Comparison of ENCODE assay signal across 27 mouse cellular contexts in the genomic region with DNA sequence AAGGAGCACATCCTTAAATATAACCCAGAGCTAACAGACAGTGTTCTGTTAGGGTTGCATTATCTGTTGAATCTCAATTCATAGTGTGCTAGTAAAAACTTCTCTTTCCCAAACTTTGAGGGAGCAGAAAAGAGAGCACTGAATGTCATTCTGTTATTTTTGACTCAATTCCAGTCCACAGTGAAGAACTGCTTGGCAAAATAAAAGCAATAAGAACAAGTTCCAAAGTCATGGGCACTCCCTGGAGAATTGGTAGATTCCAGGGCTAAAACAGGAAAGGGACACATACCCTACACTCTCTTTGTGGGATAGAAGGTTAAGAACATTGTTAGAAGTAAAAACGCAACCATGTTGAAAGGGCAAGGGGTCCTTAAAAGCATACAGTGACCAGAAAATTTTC.
DNase-seq lines count a peak whose midpoint lies in the region; ATAC-seq and TF ChIP-seq lines count a peak whose summit lies in the region.
"Had no signal": no experiment of that assay in that cellular context is flagged by ENCODE, and none has a peak within 500 bp of the region (broad histone marks: within the 10 kb centered on the region; RNA-seq: fewer than 3 reads in every experiment).

No protein-coding gene starts in this region.

- 77% methylated on average over 1 of the region's 1 CpGs for WGBS in heart, embryonic 15.5 days
- WGBS in heart, embryonic 11.5 days (ENCODE audit: insufficient replicate concordance): 92% methylated on average over 1 of the region's 1 CpGs
- 75% methylated on average over 1 of the region's 1 CpGs for WGBS in liver, embryonic 12.5 days (ENCODE audit: insufficient replicate concordance)

- ATAC-seq in heart, embryonic 15.5 days (replicated peaks; ENCODE audit: insufficient number of reproducible peaks, insufficient read depth, low FRiP score, low read depth): no peak
- no peak for ATAC-seq in heart, embryonic 11.5 days (replicated peaks; ENCODE audit: insufficient number of reproducible peaks, low FRiP score, low TSS enrichment)
- ATAC-seq in liver, embryonic 12.5 days: no peak

- no peak for DNase-seq in gastrocnemius, adult 2 months
- DNase-seq in gastrocnemius, adult 8-10 months (ENCODE audit: low spot score in 2 of 2): no peak
- peak; percentile 54 for DNase-seq in 3134 (ENCODE audit: extremely low read depth, insufficient read length, low spot score)
- peak; percentile 21 for DNase-seq in fibroblast of lung, adult 2 months (ENCODE audit: low read depth)
- no peak for DNase-seq in neural tube, embryonic 10.5 days (ENCODE audit: extremely low spot score, low spot score)
- DNase-seq: adrenal gland, postnatal 14 days; B cell, adult 2 months; cerebellum, adult 2 months; cerebellum, postnatal 25 days; gastrocnemius, postnatal 14 days; kidney, adult 9 months; kidney, postnatal 14 days; liver, postnatal 0 days; lung, postnatal 10 days; right cerebral cortex, postnatal 4 days; thymus, postnatal 14 days had no signal

- no peak overlapping the region for H3K9ac ChIP-seq in heart, embryonic 15.5 days
- no peak overlapping the region for H3K9ac ChIP-seq in heart, embryonic 11.5 days (ENCODE audit: low read depth, low read length)
- no peak overlapping the region for H3K9ac ChIP-seq in liver, embryonic 12.5 days
- H3K9ac ChIP-seq: embryonic facial prominence, embryonic 12.5 days; forebrain, embryonic 13.5 days; heart, embryonic 13.5 days; hindbrain, embryonic 13.5 days; liver, postnatal 0 days; midbrain, embryonic 12.5 days had no signal

- H3K27ac ChIP-seq in gastrocnemius, adult 2 months: peak overlapping the region; percentile 54
- H3K27ac ChIP-seq in heart, embryonic 15.5 days: peak overlapping the region; percentile 23; the same call in 1 of the 2 replicates
- H3K27ac ChIP-seq in heart, embryonic 11.5 days (ENCODE audit: low read depth, low read length): no peak overlapping the region
- H3K27ac ChIP-seq in liver, embryonic 12.5 days: no peak overlapping the region
- H3K27ac ChIP-seq: embryonic facial prominence, embryonic 12.5 days; forebrain, embryonic 13.5 days; heart, embryonic 13.5 days; hindbrain, embryonic 13.5 days; midbrain, embryonic 12.5 days had no signal

- intact Hi-C loops in gastrocnemius, adult 2 months (cut with DNase I): no loop called here

- no peaks in the 10 kb centered on the region for H3K9me3 ChIP-seq in heart, embryonic 15.5 days (replicated peaks)
- H3K9me3 ChIP-seq in heart, embryonic 11.5 days (replicated peaks; ENCODE audit: control insufficient read depth, low read length): no peaks in the 10 kb centered on the region
- no peaks in the 10 kb centered on the region for H3K9me3 ChIP-seq in liver, embryonic 12.5 days (replicated peaks)
- H3K9me3 ChIP-seq: embryonic facial prominence, embryonic 12.5 days; forebrain, embryonic 13.5 days; G1E; heart, embryonic 13.5 days; hindbrain, embryonic 13.5 days; midbrain, embryonic 12.5 days had no signal

- H3K4me3 ChIP-seq in gastrocnemius, adult 2 months: no peak overlapping the region
- H3K4me3 ChIP-seq in heart, embryonic 15.5 days: no peak overlapping the region
- no peak overlapping the region for H3K4me3 ChIP-seq in heart, embryonic 11.5 days (ENCODE audit: low read depth, low read length)
- no peak overlapping the region for H3K4me3 ChIP-seq in liver, embryonic 12.5 days
- H3K4me3 ChIP-seq: embryonic facial prominence, embryonic 12.5 days; erythroblast, embryonic 14.5 days; forebrain, embryonic 13.5 days; heart, embryonic 13.5 days; hindbrain, embryonic 13.5 days; midbrain, embryonic 12.5 days had no signal

- H3K36me3 ChIP-seq in heart, embryonic 15.5 days: no peaks in the 10 kb centered on the region
- H3K36me3 ChIP-seq in heart, embryonic 11.5 days (ENCODE audit: control insufficient read depth, insufficient read depth, low read length): no peaks in the 10 kb centered on the region
- no peaks in the 10 kb centered on the region for H3K36me3 ChIP-seq in liver, embryonic 12.5 days
- H3K36me3 ChIP-seq: embryonic facial prominence, embryonic 12.5 days; G1E; heart, embryonic 13.5 days; hindbrain, embryonic 13.5 days; midbrain, embryonic 12.5 days had no signal

- TF ChIP-seq CTCF in gastrocnemius, adult 2 months (IDR thresholded peaks at IDR 0.05): no peak

- no peak overlapping the region for H3K4me2 ChIP-seq in heart, embryonic 15.5 days
- no peak overlapping the region for H3K4me2 ChIP-seq in heart, embryonic 11.5 days
- no peak overlapping the region for H3K4me2 ChIP-seq in liver, embryonic 12.5 days
- H3K4me2 ChIP-seq: embryonic facial prominence, embryonic 12.5 days; forebrain, embryonic 13.5 days; heart, embryonic 13.5 days; hindbrain, embryonic 13.5 days; midbrain, embryonic 12.5 days had no signal

- no peaks in the 10 kb centered on the region for H3K27me3 ChIP-seq in heart, embryonic 15.5 days
- H3K27me3 ChIP-seq in heart, embryonic 11.5 days (ENCODE audit: control insufficient read depth, insufficient read depth, low read length): no peaks in the 10 kb centered on the region
- H3K27me3 ChIP-seq in liver, embryonic 12.5 days (replicated peaks): no peaks in the 10 kb centered on the region
- H3K27me3 ChIP-seq: CH12.LX; embryonic facial prominence, embryonic 12.5 days; forebrain, embryonic 13.5 days; heart, embryonic 13.5 days; hindbrain, embryonic 13.5 days; midbrain, embryonic 12.5 days had no signal

- peaks cover 5% of the 10 kb centered on the region; the same call in 1 of the 2 replicates for H3K4me1 ChIP-seq in heart, embryonic 15.5 days (replicated peaks)
- no peaks in the 10 kb centered on the region; the same call in 1 of the 2 replicates for H3K4me1 ChIP-seq in heart, embryonic 11.5 days (ENCODE audit: control insufficient read depth, insufficient read depth, low read length)
- 0 out of 2 replicates have a peak, but pooled peaks cover 8% of the 10 kb centered on the region for H3K4me1 ChIP-seq in liver, embryonic 12.5 days
- H3K4me1 ChIP-seq: embryonic facial prominence, embryonic 12.5 days had no signal

Comparison
In these comparisons a context has a peak if more than half of its experiments do, and no peak if none do; other contexts are left out.
1. H3K27ac ChIP-seq: peak in gastrocnemius, adult 2 months (single experiment) and heart, embryonic 15.5 days (single experiment); none in heart, embryonic 11.5 days (single experiment) and liver, embryonic 12.5 days (single experiment).
2. DNase-seq: peak in 3134 (single experiment) and fibroblast of lung, adult 2 months (single experiment); none in gastrocnemius, adult 2 months (single experiment), gastrocnemius, adult 8-10 months (0 of 2) and neural tube, embryonic 10.5 days (single experiment).